Mouse (Mus musculus) kidney, adult 2 months (tissue): ENCODE results near the gene Shisa6. TPM values are rescaled to one million over a fixed set of nuclear protein-coding genes. Genes with fewer than 3 reads are reported as not detected.

ENCODE experiments used
- DNase-seq: peaks from one replicate; pipeline ENCODE4 v3.0.0; 2021
- H3K27ac ChIP-seq: fragments of 200-500 bp; 2 replicates; pipeline ENCODE4 v1.5.1; 2012; ENCODE audit warnings: low read depth, low read length, control low read depth, inconsistent platforms; ENCODE audit not compliant: insufficient read depth
- H3K27me3 ChIP-seq: fragments of 200-500 bp; replicated peaks from 2 replicates; pipeline ENCODE4 v1.6.1; 2012; ENCODE audit warnings: mild to moderate bottlenecking, moderate library complexity, low read length, inconsistent platforms; ENCODE audit not compliant: control insufficient read depth, insufficient read depth
- H3K36me3 ChIP-seq: fragments of 200-500 bp; 2 replicates; pipeline ENCODE4 v1.6.1; 2012; ENCODE audit warnings: mild to moderate bottlenecking, moderate library complexity, low read length, inconsistent platforms; ENCODE audit not compliant: control insufficient read depth, insufficient read depth
- H3K4me1 ChIP-seq: fragments of 200-500 bp; 2 replicates; pipeline ENCODE4 v1.6.1; 2011; ENCODE audit warnings: low read length; ENCODE audit not compliant: control insufficient read depth, insufficient read depth
- H3K4me3 ChIP-seq: fragments of 200-500 bp; 2 replicates; pipeline ENCODE4 v1.5.1; 2011; ENCODE audit warnings: mild to moderate bottlenecking, low read depth, low read length, control low read depth; ENCODE audit not compliant: insufficient read depth
- CTCF ChIP-seq: fragments of 200-500 bp; conservative IDR thresholded peaks from 2 replicates; pipeline ENCODE4 v1.5.1; 2011; ENCODE audit warnings: low read depth, mild to moderate bottlenecking, control low read depth, low read length, moderate library complexity, mixed read lengths; ENCODE audit not compliant: insufficient read depth, insufficient read length
- POLR2A ChIP-seq: fragments of 200-500 bp; IDR thresholded peaks from one replicate; pipeline ENCODE4 v1.6.1; 2011; ENCODE audit warnings: low read depth, low read length, control low read depth
- WGBS: fragments of 180-500 bp; shearing (Covaris S2); methylation state at CpG from one replicate; pipeline ENCODE4 v1.1.7; 2018; 5-methylcytosine and 5-hydroxymethylcytosine counted together
- polyA plus RNA-seq: library from polyadenylated mRNA; depleted of rRNA; stranded (reverse); fragments of >200 nt; gene quantifications from 2 replicates; pipeline ENCODE4 v1.2.3, GENCODE M21; 2012; rRNA removed

The Shisa6 gene
- 0.02 and 0.08 TPM in 2 replicates for polyA plus RNA-seq

GRCm38 (mm10) chr11:66525371-66526045 lies at the start of gene Shisa6:
Shisa6 (minus strand) TSS chr11:66525964.
- Histone ChIP-seq H3K4me1 (no peaks in the 10 kb centered on the region), H3K36me3 (no peaks in the 10 kb centered on the region), H3K27ac (no peak within 1 kb of the TSS), H3K4me3 (peak within 1 kb of the TSS; percentile 18), H3K27me3 (peaks cover 2% of the 10 kb centered on the region; the same call in 1 of the 2 replicates)
- TF ChIP-seq CTCF = no peak
- TF ChIP-seq POLR2A = no peak
- no peak for DNase-seq
- under 1% methylated on average over 88 of the region's 89 CpGs for WGBS

DNA sequence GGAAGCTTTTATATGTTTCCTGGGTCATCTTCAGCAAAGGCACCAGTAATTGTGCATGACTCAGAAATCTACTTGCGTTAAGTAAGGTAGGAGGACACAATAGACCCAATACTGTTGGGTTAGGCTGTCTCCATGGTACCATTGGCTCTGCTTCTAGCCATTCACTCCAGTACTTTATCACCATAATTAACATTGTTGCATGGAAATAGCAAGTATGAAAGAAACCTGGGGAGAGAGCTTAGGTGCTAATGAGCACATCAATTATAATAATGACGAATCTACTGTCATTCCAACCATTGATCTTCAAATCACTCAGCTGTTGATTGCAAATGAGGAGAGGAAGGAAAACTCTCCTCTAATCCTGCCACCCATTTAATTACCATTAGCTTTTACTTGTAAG lies 48.1 kb upstream of the Shisa6 start:
- no peak for TF ChIP-seq CTCF
- TF ChIP-seq POLR2A = no peak
- Histone ChIP-seq H3K36me3 (no peaks in the 10 kb centered on the region), H3K27me3 (no peaks in the 10 kb centered on the region), H3K4me3 (no peak overlapping the region), H3K4me1 (no peaks in the 10 kb centered on the region), H3K27ac (no peak overlapping the region)
- no peak for DNase-seq
- 23% methylated on average over 2 of the region's 2 CpGs for WGBS

DNA sequence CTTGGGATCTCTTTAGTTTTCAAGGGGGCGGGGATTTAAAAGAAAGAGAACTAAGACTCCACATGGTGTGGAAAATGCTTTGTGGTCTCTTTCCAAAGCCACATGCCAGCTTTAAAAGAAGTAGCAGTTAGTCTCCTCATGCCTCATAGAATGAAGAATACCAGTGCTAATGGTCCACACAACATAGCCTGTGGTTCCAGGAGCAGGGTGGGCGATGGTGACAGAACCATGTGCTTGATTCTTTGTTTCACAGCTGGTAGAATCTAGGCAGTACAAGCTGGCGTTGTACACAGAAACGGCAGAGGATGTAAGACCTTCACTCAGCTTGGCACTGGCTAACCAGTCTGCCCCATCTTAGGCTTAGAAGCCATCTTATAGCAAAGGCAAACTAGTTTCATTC lies 43.3 kb upstream of the Shisa6 start:
- no peak overlapping the region for H3K4me3 ChIP-seq
- H3K27me3 ChIP-seq = no peaks in the 10 kb centered on the region
- no peaks in the 10 kb centered on the region for H3K4me1 ChIP-seq
- WGBS = 84% methylated on average over 4 of the region's 4 CpGs
- TF ChIP-seq CTCF = no peak
- no peak for TF ChIP-seq POLR2A
- no peak for DNase-seq
- no peaks in the 10 kb centered on the region for H3K36me3 ChIP-seq
- H3K27ac ChIP-seq = no peak overlapping the region

GRCm38 (mm10) chr11:66568386-66568791 lies 42.6 kb upstream of the Shisa6 start:
- H3K36me3 ChIP-seq = no peaks in the 10 kb centered on the region

DNA sequence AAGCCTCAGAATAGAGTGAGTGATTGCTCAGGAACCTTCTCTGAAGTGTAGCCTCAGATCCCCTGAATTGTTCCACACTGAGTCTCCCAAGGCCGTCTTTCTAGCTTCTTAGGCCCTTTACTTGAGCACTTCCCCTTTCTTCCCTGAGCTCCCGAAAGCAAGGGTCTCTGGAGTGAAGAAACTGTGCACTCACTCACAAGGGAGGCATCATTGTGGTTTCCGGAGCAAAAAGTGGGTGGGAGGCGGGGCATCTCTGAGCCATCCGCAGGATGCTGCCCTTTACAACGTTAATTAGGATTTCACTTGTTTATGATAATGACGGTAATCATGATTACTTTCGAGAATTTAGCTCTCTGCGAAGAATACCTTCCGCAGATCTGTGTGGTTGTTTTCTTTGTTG lies 41.6 kb upstream of the Shisa6 start:
- Histone ChIP-seq H3K36me3 (no peaks in the 10 kb centered on the region), H3K4me3 (no peak overlapping the region), H3K4me1 (no peaks in the 10 kb centered on the region), H3K27ac (no peak overlapping the region), H3K27me3 (no peaks in the 10 kb centered on the region)
- TF ChIP-seq CTCF (no peak), POLR2A (no peak)
- WGBS = 6% methylated on average over 10 of the region's 10 CpGs
- no peak for DNase-seq

More at GRCm38 (mm10) chr11:66568386-66568791, 42.6 kb upstream of the Shisa6 start:
- Histone ChIP-seq H3K4me3 (no peak overlapping the region), H3K27ac (no peak overlapping the region), H3K27me3 (no peaks in the 10 kb centered on the region), H3K4me1 (no peaks in the 10 kb centered on the region)
- DNase-seq = no peak
- WGBS = 32% methylated on average over 4 of the region's 4 CpGs
- TF ChIP-seq CTCF = no peak
- no peak for TF ChIP-seq POLR2A

DNA sequence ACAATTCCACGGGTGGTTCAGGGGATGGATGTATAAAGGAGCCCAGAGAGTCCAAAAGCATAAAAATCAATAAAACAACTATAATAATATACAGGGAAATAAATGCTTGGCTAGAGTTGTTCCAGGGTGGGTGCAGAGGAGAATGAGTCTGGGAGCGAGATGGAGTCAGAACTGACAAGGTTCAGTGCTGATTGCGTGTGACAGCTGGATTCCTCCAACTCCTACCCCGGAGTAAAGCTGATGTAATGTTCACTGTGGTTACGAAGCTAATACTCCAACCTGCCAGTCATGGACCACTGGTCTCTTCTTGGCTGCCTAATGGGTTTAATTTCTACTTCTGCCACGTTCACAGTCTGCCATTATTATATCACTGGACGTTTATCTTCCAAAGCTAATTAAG lies 36.5 kb upstream of the Shisa6 start:
- Histone ChIP-seq H3K36me3 (no peaks in the 10 kb centered on the region), H3K4me3 (no peak overlapping the region), H3K27ac (no peak overlapping the region), H3K4me1 (no peaks in the 10 kb centered on the region), H3K27me3 (no peaks in the 10 kb centered on the region)
- 30% methylated on average over 7 of the region's 7 CpGs for WGBS
- DNase-seq = no peak
- TF ChIP-seq CTCF = no peak
- TF ChIP-seq POLR2A = no peak

DNA sequence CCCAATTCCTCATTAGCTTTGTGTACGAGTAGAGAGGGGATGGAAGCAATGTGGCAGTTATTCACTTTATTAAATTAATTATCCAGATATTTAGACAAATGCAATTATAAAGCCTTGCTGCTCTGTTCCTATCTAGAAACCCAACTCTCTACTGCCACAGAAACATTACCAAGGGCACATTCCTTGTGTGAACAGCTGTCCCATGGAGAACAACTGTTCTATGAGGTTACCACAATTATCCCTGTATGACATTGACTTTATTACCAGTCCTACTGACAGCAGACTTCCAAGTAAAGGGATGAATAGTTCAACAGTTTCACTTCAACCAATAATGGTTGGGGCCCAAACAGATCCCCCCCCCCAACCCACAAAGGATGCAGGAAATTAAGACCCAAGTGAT lies 12.1 kb upstream of the Shisa6 start:
- Histone ChIP-seq H3K36me3 (no peaks in the 10 kb centered on the region), H3K27me3 (no peaks in the 10 kb centered on the region), H3K4me3 (no peak overlapping the region), H3K27ac (no peak overlapping the region), H3K4me1 (no peaks in the 10 kb centered on the region)
- 60% methylated on average over 1 of the region's 1 CpGs for WGBS
- TF ChIP-seq POLR2A = no peak
- TF ChIP-seq CTCF = no peak
- DNase-seq = no peak
